Mouse (Mus musculus) myocyte (in vitro differentiated cells): ENCODE measurements around the gene Adgrf5.

Experiments used
- E2F4 ChIP-seq: IDR thresholded peaks from one replicate; pipeline ENCODE4 v1.6.1; 2011; ENCODE audit warnings: mild to moderate bottlenecking, control low read depth, moderate library complexity; ENCODE audit not compliant: insufficient read depth
- MAX ChIP-seq: IDR thresholded peaks from one replicate; pipeline ENCODE4 v1.6.1; 2011; ENCODE audit warnings: low read depth, mild to moderate bottlenecking, control low read depth
- MYOD1 ChIP-seq, 3 experiments: IDR thresholded peaks; one replicate each; pipeline ENCODE4 v1.6.1; 2011; ENCODE audit warnings: control low read depth in 2 of 3, low read depth in 2 of 3, mild to moderate bottlenecking in 2 of 3, moderate library complexity in 1 of 3; ENCODE audit not compliant: insufficient read length in 2 of 3, control insufficient read depth in 1 of 3
- MYOG ChIP-seq, 3 experiments: IDR thresholded peaks; one replicate each; pipeline ENCODE4 v1.6.1; 2011; ENCODE audit warnings: control low read depth in 2 of 3, low read depth in 2 of 3, mild to moderate bottlenecking in 2 of 3; ENCODE audit not compliant: insufficient read length in 2 of 3, control insufficient read depth in 1 of 3, insufficient read depth in 1 of 3
- POLR2A ChIP-seq: IDR thresholded peaks from one replicate; pipeline ENCODE4 v1.6.1; 2011; ENCODE audit warnings: low read depth, mild to moderate bottlenecking, control low read depth, moderate library complexity; ENCODE audit not compliant: insufficient read length
- POLR2AphosphoS2 ChIP-seq: IDR thresholded peaks from one replicate; pipeline ENCODE4 v1.6.1; 2011; ENCODE audit warnings: low read depth, control low read depth; ENCODE audit not compliant: insufficient read length
- SRF ChIP-seq: IDR thresholded peaks from one replicate; pipeline ENCODE4 v1.6.1; 2011; ENCODE audit warnings: low read depth; ENCODE audit not compliant: control insufficient read depth, insufficient read length
- TCF12 ChIP-seq: IDR thresholded peaks from one replicate; pipeline ENCODE4 v1.6.1; 2011; ENCODE audit warnings: mild to moderate bottlenecking, control low read depth; ENCODE audit not compliant: poor library complexity, insufficient read depth, severe bottlenecking
- USF1 ChIP-seq: IDR thresholded peaks from one replicate; pipeline ENCODE4 v1.6.1; 2011; ENCODE audit warnings: low read depth, mild to moderate bottlenecking, control low read depth, moderate library complexity

GRCm38 (mm10) chr17:43404408-43404807, 44.2 kb downstream of the Adgrf5 start:
- TF ChIP-seq MAX: no peak
- TF ChIP-seq MYOD1 (IDR thresholded peaks at IDR 0.05; ENCODE audit: control insufficient read depth in 1 of 3, insufficient read length in 2 of 3, low read depth in 2 of 3): no peak
- no peak for TF ChIP-seq E2F4
- TF ChIP-seq POLR2A: no peak
- TF ChIP-seq MYOG (IDR thresholded peaks at IDR 0.05; ENCODE audit: control insufficient read depth in 1 of 3, insufficient read depth in 1 of 3, insufficient read length in 2 of 3, low read depth in 2 of 3): no peak
- TF ChIP-seq USF1: no peak
- no peak for TF ChIP-seq TCF12
- TF ChIP-seq SRF: no peak
- no peak for TF ChIP-seq POLR2AphosphoS2
